Mouse (Mus musculus) gastrocnemius, adult 8-10 months (tissue): ENCODE measurements around the gene Gch1. TPM values are rescaled to one million over a fixed set of nuclear protein-coding genes. Genes with fewer than 3 reads are reported as not detected.

Experiments used
- DNase-seq, 2 experiments: peaks; one replicate each; pipeline ENCODE4 v3.0.0; 2022; ENCODE audit warnings: low spot score in 2 of 2
- total RNA-seq, 4 experiments: library from RNA; stranded (reverse); gene quantifications; 2 replicates each; pipeline ENCODE4 v1.2.4; 2022

Gene Gch1
- total RNA-seq, 4 experiments from 2014 or later = 1.7 to 2.6 (median 2.4) TPM

GRCm38 (mm10) chr14:47206601-47207000 lies 17.4 kb upstream of the Gch1 start:
- no peak for DNase-seq

GRCm38 (mm10) chr14:47205270-47205972 lies 16.2 kb upstream of the Gch1 start:
- no peak for DNase-seq

- no peak for DNase-seq
These were observed 8.1 kb upstream of the Gch1 start for GRCm38 (mm10) chr14:47197340-47197739.

GRCm38 (mm10) chr14:47196711-47197110 lies 7.5 kb upstream of the Gch1 start:
- no peak for DNase-seq

GRCm38 (mm10) chr14:47194096-47194495 lies 4.9 kb upstream of the Gch1 start:
- no peak for DNase-seq

GRCm38 (mm10) chr14:47193506-47193905 lies 4.3 kb upstream of the Gch1 start:
- no peak for DNase-seq

GRCm38 (mm10) chr14:47191861-47192260 lies 2.6 kb upstream of the Gch1 start:
- no peak for DNase-seq

GRCm38 (mm10) chr14:47190626-47191025 lies 1.4 kb upstream of the Gch1 start:
- no peak for DNase-seq

GRCm38 (mm10) chr14:47189635-47189955 lies 382 bp upstream of the Gch1 start:
- no peak for DNase-seq

- no peak for DNase-seq
These were observed 752 bp downstream of the Gch1 start for GRCm38 (mm10) chr14:47188475-47188847.

- DNase-seq = no peak
These were observed 1.4 kb downstream of the Gch1 start for GRCm38 (mm10) chr14:47187666-47188360.

- no peak for DNase-seq
These were observed 2.0 kb downstream of the Gch1 start for GRCm38 (mm10) chr14:47187261-47187660.

GRCm38 (mm10) chr14:47186561-47186960 lies 2.7 kb downstream of the Gch1 start:
- DNase-seq = no peak

GRCm38 (mm10) chr14:47181497-47182290 lies 7.5 kb downstream of the Gch1 start:
- DNase-seq = peak; percentile 13 to 21

GRCm38 (mm10) chr14:47178851-47179250 lies 10.4 kb downstream of the Gch1 start:
- no peak for DNase-seq

GRCm38 (mm10) chr14:47177846-47178414 lies 11.3 kb downstream of the Gch1 start:
- peak; percentile 66 to 75 for DNase-seq

- no peak for DNase-seq
These were observed 13.0 kb downstream of the Gch1 start for GRCm38 (mm10) chr14:47176226-47176625.

GRCm38 (mm10) chr14:47175136-47175535 lies 14.1 kb downstream of the Gch1 start:
- DNase-seq = no peak

- no peak for DNase-seq
These were observed 17.1 kb downstream of the Gch1 start for GRCm38 (mm10) chr14:47172073-47172472.

GRCm38 (mm10) chr14:47170499-47171109 lies 18.6 kb downstream of the Gch1 start:
- no peak for DNase-seq

GRCm38 (mm10) chr14:47169677-47170410 lies 19.4 kb downstream of the Gch1 start:
- DNase-seq = no peak
